Mouse (Mus musculus) forebrain, embryonic 11.5 days (tissue): ENCODE measurements around the gene Tdpoz5. TPM values are rescaled to one million over a fixed set of nuclear protein-coding genes. Genes with fewer than 3 reads are reported as not detected.
"Not testable (repeated sequence)": the region's sequence is repeated elsewhere in the genome, so short reads cannot be mapped to it uniquely, and the experiment has no call there.

Source experiments
- ATAC-seq: fragments of 200-750 bp; cut with Nextera tagmentation; replicated peaks from 2 replicates; pipeline ENCODE4 v1.8.0; 2017; ENCODE audit warnings: moderate TSS enrichment; ENCODE audit not compliant: low FRiP score
- DNase-seq: peaks from one replicate; pipeline ENCODE4 v3.0.0-alpha.2; 2017; ENCODE audit warnings: low spot score
- H3K27ac ChIP-seq: fragments of 300-500 bp; sonication (generic); 2 replicates; pipeline ENCODE4 v1.5.1; 2014; ENCODE audit warnings: low read depth, low read length
- H3K27me3 ChIP-seq: fragments of 300-500 bp; sonication (generic); 2 replicates; pipeline ENCODE4 v1.6.1; 2014; ENCODE audit warnings: mild to moderate bottlenecking, low read length, mixed read lengths; ENCODE audit not compliant: control insufficient read depth, insufficient read depth
- H3K36me3 ChIP-seq: fragments of 300-500 bp; sonication (generic); 2 replicates; pipeline ENCODE4 v1.6.1; 2014; ENCODE audit warnings: mild to moderate bottlenecking, low read length, moderate library complexity, mixed read lengths; ENCODE audit not compliant: control insufficient read depth, insufficient read depth
- H3K4me1 ChIP-seq: fragments of 300-500 bp; sonication (generic); replicated peaks from 2 replicates; pipeline ENCODE4 v1.6.1; 2014; ENCODE audit warnings: low read length, mixed read lengths; ENCODE audit not compliant: control insufficient read depth, insufficient read depth
- H3K4me2 ChIP-seq: fragments of 300-500 bp; sonication (generic); 2 replicates; pipeline ENCODE4 v1.6.1; 2014; ENCODE audit warnings: low read depth, mild to moderate bottlenecking, low read length, moderate library complexity, mixed read lengths; ENCODE audit not compliant: severe bottlenecking
- H3K4me3 ChIP-seq: fragments of 300-500 bp; sonication (generic); 2 replicates; pipeline ENCODE4 v1.5.1; 2014; ENCODE audit warnings: low read depth, low read length
- H3K9ac ChIP-seq: fragments of 300-500 bp; sonication (generic); 2 replicates; pipeline ENCODE4 v1.6.1; 2014; ENCODE audit warnings: low read length
- H3K9me3 ChIP-seq: fragments of 300-500 bp; sonication (generic); 2 replicates; pipeline ENCODE4 v1.6.1; 2016; ENCODE audit warnings: low read length, mixed read lengths; ENCODE audit not compliant: control insufficient read depth
- WGBS: fragments of 180-500 bp; shearing (Covaris S2); extraction: QIAGEN DNeasy Blood & Tissue Kit; methylation state at CpG from one replicate; pipeline ENCODE4 v1.1.7; 2014; 5-methylcytosine and 5-hydroxymethylcytosine counted together
- polyA plus RNA-seq: library from polyadenylated mRNA; unstranded; fragments of >200 nt; fragmentation: Nextera tagmentation; extraction: Ambion mirVana; gene quantifications from 2 replicates; pipeline ENCODE4 v1.2.1, GENCODE M21; 2014

The Tdpoz5 gene
- not detected in 2 replicates for polyA plus RNA-seq

GRCm38 (mm10) chr3:93961214-93961613, at the start of gene Tdpoz5:
TSS of gene Tdpoz5 (minus strand) at chr3:93961314.
- not testable (repeated sequence) for DNase-seq, H3K4me2 ChIP-seq, H3K9me3 ChIP-seq, H3K4me3 ChIP-seq, H3K27me3 ChIP-seq, H3K36me3 ChIP-seq, ATAC-seq, H3K4me1 ChIP-seq, H3K27ac ChIP-seq, H3K9ac ChIP-seq
- WGBS = 94% methylated on average over 2 of the region's 4 CpGs

GRCm38 (mm10) chr3:93968938-93969337, 7.8 kb upstream of the Tdpoz5 start:
- not testable (repeated sequence) for H3K4me3 ChIP-seq, H3K27me3 ChIP-seq, H3K9ac ChIP-seq, H3K4me1 ChIP-seq, H3K4me2 ChIP-seq, H3K9me3 ChIP-seq, DNase-seq, H3K36me3 ChIP-seq, ATAC-seq, H3K27ac ChIP-seq
- WGBS = 95% methylated on average over 4 of the region's 6 CpGs

GRCm38 (mm10) chr3:93943443-93943842, 17.7 kb downstream of the Tdpoz5 start, which contains the start of gene Gm9117:
TSS of gene Gm9117 (minus strand) at chr3:93943543.
- not testable (repeated sequence) for H3K27me3 ChIP-seq, H3K4me1 ChIP-seq, H3K27ac ChIP-seq, H3K4me3 ChIP-seq, H3K9me3 ChIP-seq, H3K36me3 ChIP-seq, H3K9ac ChIP-seq, ATAC-seq, H3K4me2 ChIP-seq, DNase-seq
- WGBS = 83% methylated on average over 4 of the region's 4 CpGs

GRCm38 (mm10) chr3:93938386-93938785, 22.7 kb downstream of the Tdpoz5 start:
- H3K4me1 ChIP-seq, ATAC-seq, H3K4me2 ChIP-seq, H3K36me3 ChIP-seq, H3K4me3 ChIP-seq, H3K27me3 ChIP-seq, H3K9ac ChIP-seq, H3K27ac ChIP-seq, DNase-seq, H3K9me3 ChIP-seq: not testable (repeated sequence)
- WGBS = no CpG with 5 or more reads among the region's 3 CpGs

Other genes with a start within 250 kb of the Tdpoz5 start
- gene Gm5773, start 188.3 kb downstream of the Tdpoz5 start, polyA plus RNA-seq = not detected in 2 replicates
- not detected in 2 replicates for gene Tdpoz4, start 164.9 kb downstream of the Tdpoz5 start, polyA plus RNA-seq
- gene Tdpoz3, start 135.3 kb downstream of the Tdpoz5 start, polyA plus RNA-seq = not detected in 2 replicates
- not detected in 2 replicates for gene Gm9117, start 17.8 kb downstream of the Tdpoz5 start, polyA plus RNA-seq
- not detected in 2 replicates for gene Gm9125, start 93.6 kb upstream of the Tdpoz5 start, polyA plus RNA-seq
- gene Gm10697, start 111.3 kb upstream of the Tdpoz5 start, polyA plus RNA-seq = not detected in 2 replicates
- not detected in 2 replicates for gene Gm10696, start 216.9 kb upstream of the Tdpoz5 start, polyA plus RNA-seq
- not detected in 2 replicates for gene Gm5286, start 235.4 kb upstream of the Tdpoz5 start, polyA plus RNA-seq